Mouse (Mus musculus) forebrain, embryonic 14.5 days (tissue): ENCODE results near the gene Pde4dip. TPM values are rescaled to one million over a fixed set of nuclear protein-coding genes. Genes with fewer than 3 reads are reported as not detected.
A peak's percentile ranks its signal among the peaks of the same experiment; 100 is the strongest.

ENCODE experiments used
- ATAC-seq: fragments of 200-750 bp; cut with Nextera tagmentation; 2 replicates; pipeline ENCODE4 v1.8.0; 2017; ENCODE audit warnings: mild to moderate bottlenecking, moderate library complexity
- DNase-seq: peaks from one replicate; pipeline ENCODE4 v3.0.0-alpha.2; 2015; ENCODE audit warnings: low spot score
- H3K27ac ChIP-seq: fragments of 300-500 bp; sonication (generic); 2 replicates; pipeline ENCODE4 v1.5.1; 2014; ENCODE audit warnings: low read depth, mild to moderate bottlenecking, control low read depth, low read length, moderate library complexity
- H3K27me3 ChIP-seq: fragments of 300-500 bp; sonication (generic); replicated peaks from 2 replicates; pipeline ENCODE4 v1.6.1; 2014; ENCODE audit warnings: low read length, control low read depth, mixed read lengths; ENCODE audit not compliant: control insufficient read depth, insufficient read depth
- H3K36me3 ChIP-seq: fragments of 300-500 bp; sonication (generic); 2 replicates; pipeline ENCODE4 v1.6.1; 2014; ENCODE audit warnings: low read length, control low read depth; ENCODE audit not compliant: control insufficient read depth, insufficient read depth
- H3K4me1 ChIP-seq: fragments of 300-500 bp; sonication (generic); 2 replicates; pipeline ENCODE4 v1.6.1; 2014; ENCODE audit warnings: antibody characterized with exemption, low read length, control low read depth; ENCODE audit not compliant: control insufficient read depth, insufficient read depth
- H3K4me2 ChIP-seq: fragments of 300-500 bp; sonication (generic); 2 replicates; pipeline ENCODE4 v1.6.1; 2014; ENCODE audit warnings: mild to moderate bottlenecking, control low read depth, low read length
- H3K4me3 ChIP-seq: fragments of 300-500 bp; sonication (generic); 2 replicates; pipeline ENCODE4 v1.5.1; 2014; ENCODE audit warnings: low read depth, low read length, control low read depth
- H3K9ac ChIP-seq: fragments of 300-500 bp; sonication (generic); 2 replicates; pipeline ENCODE4 v1.6.1; 2014; ENCODE audit warnings: mild to moderate bottlenecking, low read length, control low read depth, moderate library complexity
- H3K9me3 ChIP-seq: fragments of 300-500 bp; sonication (generic); replicated peaks from 2 replicates; pipeline ENCODE4 v1.6.1; 2016; ENCODE audit warnings: low read length, control low read depth, mixed read lengths; ENCODE audit not compliant: control insufficient read depth
- WGBS: fragments of 180-500 bp; shearing (Covaris S2); extraction: QIAGEN DNeasy Blood & Tissue Kit; methylation state at CpG from one replicate; pipeline ENCODE4 v1.1.7; 2014; 5-methylcytosine and 5-hydroxymethylcytosine counted together
- polyA plus RNA-seq: library from polyadenylated mRNA; unstranded; fragments of >200 nt; fragmentation: Nextera tagmentation; extraction: Ambion mirVana; gene quantifications from 2 replicates; pipeline ENCODE4 v1.2.1, GENCODE M21; 2014

Gene Pde4dip
- polyA plus RNA-seq, 1 experiment from 2014 or later: 50.6 TPM

DNA sequence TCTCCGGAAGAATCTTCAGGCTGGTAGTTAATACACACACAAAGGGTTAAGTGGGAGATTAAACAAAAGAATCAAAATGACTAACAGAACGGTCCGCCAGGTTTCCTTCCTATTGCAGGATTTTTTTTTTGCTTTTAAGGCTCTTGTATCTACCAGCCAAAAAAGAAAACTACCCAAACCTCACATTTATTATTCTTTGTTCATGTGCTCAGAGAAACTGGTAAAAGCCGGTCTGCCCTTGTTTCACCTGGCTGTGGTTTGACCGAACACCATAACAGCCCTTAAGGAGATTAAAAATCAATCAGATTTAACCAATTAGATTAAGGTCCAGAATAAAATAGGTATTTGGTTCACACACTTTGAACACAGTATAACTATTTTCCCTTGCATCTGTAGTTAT lies 124.4 kb downstream of the Pde4dip start:
- no peaks in the 10 kb centered on the region for H3K9me3 ChIP-seq
- ATAC-seq (no peak), DNase-seq (no peak)
- peak overlapping the region; percentile 80 for H3K4me2 ChIP-seq
- peaks cover 6% of the 10 kb centered on the region for H3K36me3 ChIP-seq
- no peak overlapping the region for H3K27ac ChIP-seq
- WGBS: 53% methylated on average over 5 of the region's 5 CpGs
- peak overlapping the region; percentile 25 for H3K4me3 ChIP-seq
- no peaks in the 10 kb centered on the region for H3K27me3 ChIP-seq
- peaks cover 26% of the 10 kb centered on the region for H3K4me1 ChIP-seq
- peak overlapping the region; percentile 29 for H3K9ac ChIP-seq

DNA sequence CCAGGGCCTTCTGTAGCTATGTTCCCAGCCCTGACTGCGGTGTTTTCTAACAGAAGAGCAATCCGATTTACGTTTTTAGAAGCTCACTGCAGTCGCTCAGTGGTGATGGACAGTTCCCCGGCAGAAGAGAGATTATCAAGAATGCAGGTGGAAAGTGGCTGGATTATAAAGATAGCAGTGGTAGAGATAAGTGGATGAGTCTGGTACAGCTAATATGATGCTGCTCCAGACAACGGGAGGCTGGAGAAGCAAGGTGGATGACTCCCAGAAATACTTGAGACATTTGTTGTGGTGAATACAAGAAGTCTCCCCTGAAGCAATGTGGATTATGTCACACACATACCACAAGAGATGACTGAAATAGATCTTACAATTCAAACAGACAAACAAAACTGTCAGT lies 126.6 kb downstream of the Pde4dip start:
- Histone ChIP-seq H3K9me3 (no peaks in the 10 kb centered on the region), H3K36me3 (peaks cover 22% of the 10 kb centered on the region), H3K4me3 (no peak overlapping the region), H3K4me2 (no peak overlapping the region), H3K4me1 (peaks cover 26% of the 10 kb centered on the region), H3K27me3 (no peaks in the 10 kb centered on the region), H3K9ac (no peak overlapping the region), H3K27ac (no peak overlapping the region)
- WGBS: 94% methylated on average over 6 of the region's 6 CpGs
- ATAC-seq: no peak
- no peak for DNase-seq

DNA sequence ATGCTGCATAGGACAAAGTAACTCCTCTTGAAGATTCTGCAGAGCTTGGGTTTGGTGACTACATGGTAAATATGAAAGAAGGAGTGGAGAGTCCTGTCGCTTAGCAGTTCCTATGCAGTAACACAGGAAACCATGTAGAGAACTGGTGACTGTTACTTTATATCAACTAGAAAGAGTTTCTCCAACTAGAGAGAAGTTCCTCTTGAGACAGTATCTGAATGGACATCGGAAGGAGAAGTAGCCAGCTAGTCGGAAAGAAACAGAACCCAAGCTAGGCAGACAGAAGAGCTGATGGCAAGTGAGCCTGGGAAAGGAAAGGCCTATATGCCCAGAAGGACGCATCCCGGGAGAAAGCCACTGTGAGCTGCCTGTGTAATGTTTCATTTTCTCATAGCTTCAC lies 127.3 kb downstream of the Pde4dip start:
- Histone ChIP-seq H3K36me3 (peaks cover 30% of the 10 kb centered on the region), H3K9ac (no peak overlapping the region), H3K4me3 (no peak overlapping the region), H3K9me3 (no peaks in the 10 kb centered on the region), H3K27ac (no peak overlapping the region), H3K27me3 (no peaks in the 10 kb centered on the region), H3K4me2 (no peak overlapping the region), H3K4me1 (peaks cover 20% of the 10 kb centered on the region)
- 94% methylated on average over 5 of the region's 5 CpGs for WGBS
- no peak for ATAC-seq
- DNase-seq: no peak

DNA sequence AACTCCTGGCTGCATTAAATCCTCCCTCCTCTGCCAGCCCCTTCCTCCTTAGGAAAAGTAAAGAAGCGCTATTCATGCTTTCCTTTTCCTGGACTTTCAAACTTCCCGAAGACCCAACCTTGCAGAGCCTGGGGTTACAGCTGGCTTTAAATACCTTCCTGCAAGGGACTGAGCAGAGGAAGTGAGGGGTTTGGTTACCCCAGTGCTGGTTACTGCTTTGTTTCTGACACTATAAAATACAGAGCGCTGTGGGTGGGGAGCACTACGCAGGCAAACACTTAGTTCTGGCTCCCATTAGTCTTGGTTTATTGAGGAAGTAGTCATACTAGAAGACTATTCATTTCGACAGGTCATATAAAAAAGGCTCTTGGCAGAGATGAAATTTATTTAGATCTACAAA lies 128.7 kb downstream of the Pde4dip start:
- no peak overlapping the region for H3K4me2 ChIP-seq
- peaks cover 13% of the 10 kb centered on the region; the same call in 1 of the 2 replicates for H3K4me1 ChIP-seq
- no peak overlapping the region for H3K27ac ChIP-seq
- ATAC-seq: no peak
- no peak for DNase-seq
- 94% methylated on average over 5 of the region's 5 CpGs for WGBS
- H3K36me3 ChIP-seq: peaks cover 41% of the 10 kb centered on the region
- no peak overlapping the region for H3K9ac ChIP-seq
- no peaks in the 10 kb centered on the region for H3K27me3 ChIP-seq
- H3K4me3 ChIP-seq: no peak overlapping the region
- no peaks in the 10 kb centered on the region for H3K9me3 ChIP-seq

DNA sequence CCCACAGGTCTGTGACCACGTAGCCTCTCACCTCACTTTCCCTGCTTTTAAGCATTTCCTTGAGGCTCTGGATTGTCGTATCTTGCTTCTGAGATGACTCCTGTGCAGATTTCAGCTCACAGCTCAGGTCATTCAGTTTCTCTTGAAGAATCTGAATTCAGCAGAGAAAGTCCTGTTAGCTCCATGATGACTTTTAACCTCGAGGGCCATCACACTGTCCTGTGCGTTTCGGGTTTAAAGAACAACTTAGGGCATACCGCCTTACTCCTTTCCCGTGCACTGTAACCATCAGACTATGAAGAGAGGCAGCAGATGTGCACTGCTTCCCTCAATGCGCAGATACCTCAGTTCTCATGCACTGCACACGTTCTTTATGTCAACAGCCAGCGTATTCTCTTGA lies 131.0 kb downstream of the Pde4dip start:
- 94% methylated on average over 10 of the region's 10 CpGs for WGBS
- ATAC-seq (no peak), DNase-seq (no peak)
- Histone ChIP-seq H3K27me3 (no peaks in the 10 kb centered on the region), H3K36me3 (peaks cover 62% of the 10 kb centered on the region), H3K4me3 (no peak overlapping the region), H3K9ac (no peak overlapping the region), H3K4me1 (no peaks in the 10 kb centered on the region), H3K4me2 (no peak overlapping the region), H3K27ac (no peak overlapping the region), H3K9me3 (no peaks in the 10 kb centered on the region)

DNA sequence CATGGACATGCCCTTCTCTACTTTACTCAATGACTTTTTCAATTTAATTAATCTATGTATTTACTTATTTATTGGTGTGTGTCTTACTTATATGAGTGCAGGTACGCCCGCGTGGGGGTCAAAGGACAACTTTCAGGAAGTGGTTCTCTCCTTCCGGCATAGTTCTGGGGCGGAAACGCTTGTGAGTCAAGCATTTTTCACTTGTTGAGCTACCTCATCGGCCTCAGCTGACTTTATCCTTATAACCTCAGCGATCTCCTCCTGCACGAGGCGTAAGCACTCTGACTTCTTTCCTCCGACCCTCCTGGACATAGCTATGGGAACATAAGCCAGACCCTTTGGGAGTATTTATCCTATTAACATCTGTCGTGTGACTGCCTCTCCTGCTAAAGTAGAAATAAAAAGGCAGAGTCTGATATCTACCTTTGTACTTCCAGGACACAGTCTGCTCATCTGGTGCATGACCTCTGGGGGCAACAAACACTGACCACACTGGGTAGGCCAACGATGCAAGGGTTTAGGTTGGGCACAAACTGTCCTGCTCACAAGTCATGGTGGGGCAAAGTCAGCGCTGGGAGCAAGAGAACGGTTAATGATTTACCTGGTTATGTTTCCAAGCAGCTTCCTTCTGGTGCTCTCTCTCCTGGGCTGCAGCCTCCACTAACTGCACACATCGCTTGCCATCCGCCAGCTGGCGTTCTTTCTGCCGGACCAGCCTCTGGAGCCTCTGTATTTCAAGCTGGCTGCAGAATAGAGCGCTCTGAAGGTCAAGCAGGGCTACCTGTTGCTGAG lies 132.0 kb downstream of the Pde4dip start:
- Histone ChIP-seq H3K4me1 (no peaks in the 10 kb centered on the region), H3K9me3 (no peaks in the 10 kb centered on the region), H3K27ac (no peak overlapping the region), H3K9ac (no peak overlapping the region), H3K4me2 (no peak overlapping the region), H3K4me3 (no peak overlapping the region), H3K27me3 (no peaks in the 10 kb centered on the region), H3K36me3 (peaks cover 66% of the 10 kb centered on the region)
- DNase-seq: no peak
- ATAC-seq: no peak
- 93% methylated on average over 20 of the region's 20 CpGs for WGBS

DNA sequence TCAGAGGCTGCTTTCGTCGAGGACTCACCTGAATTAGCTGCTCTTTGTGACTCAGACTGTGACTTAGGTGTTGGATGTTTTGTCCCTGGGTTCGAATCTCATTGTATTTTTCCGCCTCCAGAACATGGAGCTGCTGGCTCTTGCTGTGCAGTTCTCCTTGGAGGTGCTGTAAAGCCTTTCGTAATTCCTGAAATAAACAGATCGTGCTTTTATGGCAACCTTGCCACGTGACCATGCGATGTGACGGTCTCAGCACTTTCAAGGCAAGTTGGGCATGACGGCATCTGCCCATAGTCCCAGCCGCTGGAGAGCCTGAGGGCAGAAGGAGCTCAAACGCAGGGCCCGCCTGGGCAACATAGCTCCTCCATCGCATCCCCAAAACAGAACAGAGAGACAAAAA lies 133.1 kb downstream of the Pde4dip start:
- H3K27ac ChIP-seq: no peak overlapping the region
- H3K36me3 ChIP-seq: peaks cover 77% of the 10 kb centered on the region
- no peaks in the 10 kb centered on the region for H3K9me3 ChIP-seq
- H3K27me3 ChIP-seq: no peaks in the 10 kb centered on the region
- WGBS: 92% methylated on average over 14 of the region's 14 CpGs
- H3K4me1 ChIP-seq: no peaks in the 10 kb centered on the region
- H3K9ac ChIP-seq: no peak overlapping the region
- no peak overlapping the region for H3K4me3 ChIP-seq
- no peak overlapping the region for H3K4me2 ChIP-seq
- ATAC-seq (no peak), DNase-seq (no peak)

DNA sequence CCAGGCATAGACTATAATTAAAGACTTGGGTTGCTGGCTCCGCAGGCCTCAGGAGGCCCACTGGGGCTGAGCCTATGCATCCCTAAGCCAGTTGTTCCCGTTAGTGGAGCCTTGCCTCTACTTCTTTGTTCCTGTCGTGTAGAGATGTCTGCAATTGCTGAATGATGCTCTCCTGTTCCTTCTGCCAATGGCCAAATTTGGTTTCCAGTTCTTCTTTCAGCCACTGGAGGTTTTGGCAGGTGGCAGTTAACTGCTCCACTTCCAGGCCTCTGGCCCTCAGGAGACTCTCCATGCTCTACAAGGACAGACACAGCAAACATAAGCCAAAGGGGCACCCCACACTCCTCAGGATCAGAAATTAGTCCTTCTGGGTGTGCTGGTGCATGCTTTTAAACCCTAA lies 135.6 kb downstream of the Pde4dip start:
- DNase-seq (no peak), ATAC-seq (no peak)
- no peak overlapping the region for H3K4me3 ChIP-seq
- no peak overlapping the region for H3K9ac ChIP-seq
- H3K36me3 ChIP-seq: peaks cover 93% of the 10 kb centered on the region
- no peak overlapping the region for H3K4me2 ChIP-seq
- no peak overlapping the region for H3K27ac ChIP-seq
- H3K9me3 ChIP-seq: no peaks in the 10 kb centered on the region
- WGBS: 76% methylated on average over 3 of the region's 3 CpGs
- no peaks in the 10 kb centered on the region for H3K4me1 ChIP-seq
- H3K27me3 ChIP-seq: no peaks in the 10 kb centered on the region

DNA sequence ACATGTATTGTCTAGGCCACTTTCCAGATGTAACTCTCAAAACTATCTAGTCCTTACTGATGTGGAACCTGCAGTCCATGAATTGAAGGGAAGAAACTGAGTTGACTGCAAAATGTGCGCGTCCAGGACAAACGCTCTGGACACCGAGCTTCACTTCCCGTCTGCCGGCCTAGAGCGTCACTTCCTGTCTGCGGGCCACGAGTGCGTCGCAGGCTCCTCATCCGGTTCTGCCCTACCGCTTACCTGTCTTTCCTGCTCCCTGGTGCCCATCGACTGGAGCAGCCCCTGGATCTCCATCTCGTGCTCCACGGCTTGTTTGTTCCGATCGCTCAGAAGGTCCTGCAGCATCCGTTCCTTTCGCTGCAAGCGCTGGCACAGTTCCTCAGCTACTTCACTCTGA lies 136.9 kb downstream of the Pde4dip start:
- H3K27me3 ChIP-seq: no peaks in the 10 kb centered on the region
- H3K4me1 ChIP-seq: no peaks in the 10 kb centered on the region
- no peak overlapping the region for H3K4me2 ChIP-seq
- H3K9ac ChIP-seq: no peak overlapping the region
- DNase-seq: no peak
- H3K9me3 ChIP-seq: no peaks in the 10 kb centered on the region
- no peak overlapping the region for H3K4me3 ChIP-seq
- 96% methylated on average over 21 of the region's 21 CpGs for WGBS
- no peak for ATAC-seq
- H3K27ac ChIP-seq: no peak overlapping the region
- H3K36me3 ChIP-seq: peaks cover 92% of the 10 kb centered on the region
